Mouse (Mus musculus): ENCODE results near the gene Akap11. TPM values are rescaled to one million over a fixed set of nuclear protein-coding genes. Genes with fewer than 3 reads are reported as not detected.

Gene Akap11
- polyA plus RNA-seq, 1 experiment from 2014 or later: 32.1 TPM

GRCm38 (mm10) chr14:78470714-78471113 is 65.9 kb downstream of the Akap11 start:
- 86% methylated on average over 4 of the region's 4 CpGs for WGBS
- Histone ChIP-seq H3K9me3 (ENCODE audit: control insufficient read depth, low read length) (no peaks in the 10 kb centered on the region), H3K4me1 (ENCODE audit: control insufficient read depth, insufficient read depth, low read depth, low read length) (no peaks in the 10 kb centered on the region), H3K27me3 (replicated peaks; ENCODE audit: control insufficient read depth, insufficient read depth, low read length) (no peaks in the 10 kb centered on the region), H3K9ac (ENCODE audit: low read depth, low read length) (no peak overlapping the region), H3K27ac (ENCODE audit: low read depth, low read length) (no peak overlapping the region), H3K4me3 (ENCODE audit: low read length) (no peak overlapping the region), H3K36me3 (ENCODE audit: control insufficient read depth, insufficient read depth, low read length) (no peaks in the 10 kb centered on the region), H3K4me2 (ENCODE audit: low read length) (no peak overlapping the region)
- ATAC-seq: no peak

GRCm38 (mm10) chr14:78468991-78469390 is 67.6 kb downstream of the Akap11 start:
- WGBS: 76% methylated on average over 7 of the region's 7 CpGs
- H3K4me1 ChIP-seq (ENCODE audit: control insufficient read depth, insufficient read depth, low read depth, low read length): no peaks in the 10 kb centered on the region
- H3K4me2 ChIP-seq (ENCODE audit: low read length): no peak overlapping the region
- no peak overlapping the region for H3K4me3 ChIP-seq (ENCODE audit: low read length)
- no peak overlapping the region for H3K27ac ChIP-seq (ENCODE audit: low read depth, low read length)
- H3K27me3 ChIP-seq (replicated peaks; ENCODE audit: control insufficient read depth, insufficient read depth, low read length): no peaks in the 10 kb centered on the region
- H3K9ac ChIP-seq (ENCODE audit: low read depth, low read length): no peak overlapping the region
- H3K36me3 ChIP-seq (ENCODE audit: control insufficient read depth, insufficient read depth, low read length): no peaks in the 10 kb centered on the region
- no peak for ATAC-seq
- no peaks in the 10 kb centered on the region for H3K9me3 ChIP-seq (ENCODE audit: control insufficient read depth, low read length)

GRCm38 (mm10) chr14:78467994-78468393 is 68.6 kb downstream of the Akap11 start:
- 92% methylated on average over 4 of the region's 4 CpGs for WGBS
- no peaks in the 10 kb centered on the region for H3K36me3 ChIP-seq (ENCODE audit: control insufficient read depth, insufficient read depth, low read length)
- H3K9me3 ChIP-seq (ENCODE audit: control insufficient read depth, low read length): no peaks in the 10 kb centered on the region
- H3K4me1 ChIP-seq (ENCODE audit: control insufficient read depth, insufficient read depth, low read depth, low read length): no peaks in the 10 kb centered on the region
- ATAC-seq: no peak
- H3K27ac ChIP-seq (ENCODE audit: low read depth, low read length): no peak overlapping the region
- H3K4me2 ChIP-seq (ENCODE audit: low read length): no peak overlapping the region
- H3K9ac ChIP-seq (ENCODE audit: low read depth, low read length): no peak overlapping the region
- H3K4me3 ChIP-seq (ENCODE audit: low read length): no peak overlapping the region
- H3K27me3 ChIP-seq (replicated peaks; ENCODE audit: control insufficient read depth, insufficient read depth, low read length): no peaks in the 10 kb centered on the region

GRCm38 (mm10) chr14:78464353-78464752 is 72.3 kb downstream of the Akap11 start:
- no peak overlapping the region for H3K4me3 ChIP-seq (ENCODE audit: low read length)
- H3K27me3 ChIP-seq (replicated peaks; ENCODE audit: control insufficient read depth, insufficient read depth, low read length): no peaks in the 10 kb centered on the region
- WGBS: 89% methylated on average over 4 of the region's 4 CpGs
- H3K9ac ChIP-seq (ENCODE audit: low read depth, low read length): no peak overlapping the region
- H3K36me3 ChIP-seq (ENCODE audit: control insufficient read depth, insufficient read depth, low read length): no peaks in the 10 kb centered on the region
- H3K9me3 ChIP-seq (ENCODE audit: control insufficient read depth, low read length): no peaks in the 10 kb centered on the region
- H3K4me2 ChIP-seq (ENCODE audit: low read length): no peak overlapping the region
- no peaks in the 10 kb centered on the region for H3K4me1 ChIP-seq (ENCODE audit: control insufficient read depth, insufficient read depth, low read depth, low read length)
- H3K27ac ChIP-seq (ENCODE audit: low read depth, low read length): no peak overlapping the region
- no peak for ATAC-seq

- WGBS: 57% methylated on average over 5 of the region's 5 CpGs
- no peaks in the 10 kb centered on the region for H3K27me3 ChIP-seq (replicated peaks; ENCODE audit: control insufficient read depth, insufficient read depth, low read length)
- H3K36me3 ChIP-seq (ENCODE audit: control insufficient read depth, insufficient read depth, low read length): no peaks in the 10 kb centered on the region
- no peaks in the 10 kb centered on the region for H3K9me3 ChIP-seq (ENCODE audit: control insufficient read depth, low read length)
- no peak for ATAC-seq
- no peaks in the 10 kb centered on the region for H3K4me1 ChIP-seq (ENCODE audit: control insufficient read depth, insufficient read depth, low read depth, low read length)
- no peak overlapping the region for H3K9ac ChIP-seq (ENCODE audit: low read depth, low read length)
- no peak overlapping the region for H3K4me3 ChIP-seq (ENCODE audit: low read length)
- no peak overlapping the region for H3K4me2 ChIP-seq (ENCODE audit: low read length)
- H3K27ac ChIP-seq (ENCODE audit: low read depth, low read length): no peak overlapping the region
These were observed 77.5 kb downstream of the Akap11 start for GRCm38 (mm10) chr14:78459121-78459520.

- H3K4me3 ChIP-seq (ENCODE audit: low read length): no peak overlapping the region
- H3K27ac ChIP-seq (ENCODE audit: low read depth, low read length): no peak overlapping the region
- H3K9ac ChIP-seq (ENCODE audit: low read depth, low read length): no peak overlapping the region
- H3K9me3 ChIP-seq (ENCODE audit: control insufficient read depth, low read length): no peaks in the 10 kb centered on the region
- no peak for ATAC-seq
- no peak overlapping the region for H3K4me2 ChIP-seq (ENCODE audit: low read length)
- no peaks in the 10 kb centered on the region for H3K36me3 ChIP-seq (ENCODE audit: control insufficient read depth, insufficient read depth, low read length)
- no peaks in the 10 kb centered on the region for H3K4me1 ChIP-seq (ENCODE audit: control insufficient read depth, insufficient read depth, low read depth, low read length)
- H3K27me3 ChIP-seq (replicated peaks; ENCODE audit: control insufficient read depth, insufficient read depth, low read length): no peaks in the 10 kb centered on the region
- WGBS: 69% methylated on average over 5 of the region's 5 CpGs
These were observed 77.9 kb downstream of the Akap11 start for GRCm38 (mm10) chr14:78458705-78459104.

GRCm38 (mm10) chr14:78454970-78455369 is 81.6 kb downstream of the Akap11 start:
- WGBS: 84% methylated on average over 5 of the region's 5 CpGs
- no peak overlapping the region for H3K4me3 ChIP-seq (ENCODE audit: low read length)
- ATAC-seq: no peak
- no peaks in the 10 kb centered on the region for H3K27me3 ChIP-seq (replicated peaks; ENCODE audit: control insufficient read depth, insufficient read depth, low read length)
- H3K9me3 ChIP-seq (ENCODE audit: control insufficient read depth, low read length): no peaks in the 10 kb centered on the region
- no peak overlapping the region for H3K4me2 ChIP-seq (ENCODE audit: low read length)
- H3K4me1 ChIP-seq (ENCODE audit: control insufficient read depth, insufficient read depth, low read depth, low read length): no peaks in the 10 kb centered on the region
- H3K9ac ChIP-seq (ENCODE audit: low read depth, low read length): no peak overlapping the region
- no peak overlapping the region for H3K27ac ChIP-seq (ENCODE audit: low read depth, low read length)
- no peaks in the 10 kb centered on the region for H3K36me3 ChIP-seq (ENCODE audit: control insufficient read depth, insufficient read depth, low read length)

GRCm38 (mm10) chr14:78448807-78449406 is 87.7 kb downstream of the Akap11 start:
- Histone ChIP-seq H3K4me1 (ENCODE audit: control insufficient read depth, insufficient read depth, low read depth, low read length) (no peaks in the 10 kb centered on the region), H3K4me3 (ENCODE audit: low read length) (no peak overlapping the region), H3K4me2 (ENCODE audit: low read length) (no peak overlapping the region), H3K27me3 (replicated peaks; ENCODE audit: control insufficient read depth, insufficient read depth, low read length) (no peaks in the 10 kb centered on the region), H3K27ac (ENCODE audit: low read depth, low read length) (no peak overlapping the region), H3K36me3 (ENCODE audit: control insufficient read depth, insufficient read depth, low read length) (no peaks in the 10 kb centered on the region), H3K9me3 (ENCODE audit: control insufficient read depth, low read length) (no peaks in the 10 kb centered on the region), H3K9ac (ENCODE audit: low read depth, low read length) (no peak overlapping the region)
- 84% methylated on average over 11 of the region's 11 CpGs for WGBS
- no peak for ATAC-seq

- Histone ChIP-seq H3K9ac (ENCODE audit: low read depth, low read length) (no peak overlapping the region), H3K36me3 (ENCODE audit: control insufficient read depth, insufficient read depth, low read length) (no peaks in the 10 kb centered on the region), H3K4me2 (ENCODE audit: low read length) (no peak overlapping the region), H3K4me1 (ENCODE audit: control insufficient read depth, insufficient read depth, low read depth, low read length) (no peaks in the 10 kb centered on the region), H3K27me3 (replicated peaks; ENCODE audit: control insufficient read depth, insufficient read depth, low read length) (no peaks in the 10 kb centered on the region), H3K9me3 (ENCODE audit: control insufficient read depth, low read length) (no peaks in the 10 kb centered on the region), H3K27ac (ENCODE audit: low read depth, low read length) (no peak overlapping the region), H3K4me3 (ENCODE audit: low read length) (no peak overlapping the region)
- 89% methylated on average over 12 of the region's 12 CpGs for WGBS
- ATAC-seq: no peak
These were observed 88.6 kb downstream of the Akap11 start for GRCm38 (mm10) chr14:78448017-78448416.

- Histone ChIP-seq H3K4me3 (ENCODE audit: low read length) (no peak overlapping the region), H3K9ac (ENCODE audit: low read depth, low read length) (no peak overlapping the region), H3K36me3 (ENCODE audit: control insufficient read depth, insufficient read depth, low read length) (no peaks in the 10 kb centered on the region), H3K9me3 (ENCODE audit: control insufficient read depth, low read length) (no peaks in the 10 kb centered on the region), H3K27ac (ENCODE audit: low read depth, low read length) (no peak overlapping the region), H3K27me3 (replicated peaks; ENCODE audit: control insufficient read depth, insufficient read depth, low read length) (no peaks in the 10 kb centered on the region), H3K4me1 (ENCODE audit: control insufficient read depth, insufficient read depth, low read depth, low read length) (no peaks in the 10 kb centered on the region), H3K4me2 (ENCODE audit: low read length) (no peak overlapping the region)
- 89% methylated on average over 3 of the region's 3 CpGs for WGBS
- no peak for ATAC-seq
These were observed 89.1 kb downstream of the Akap11 start for GRCm38 (mm10) chr14:78447542-78447941.

All from hindbrain, embryonic 16.5 days (tissue).